Mouse (Mus musculus) heart, embryonic 11.5 days (tissue): ENCODE measurements at regions not wholly inside any gene's neighbourhood (a gene's known extent, or its start where the extent isn't known, plus 50 kb on each side); places are given as distances from the start of the nearest gene placed in this dataset.

Experiments used
- ATAC-seq: fragments of 200-750 bp; cut with Nextera tagmentation; replicated peaks from 2 replicates; pipeline ENCODE4 v1.8.0; 2017; ENCODE audit warnings: moderate library complexity; ENCODE audit not compliant: insufficient number of reproducible peaks, low FRiP score, low TSS enrichment
- H3K27ac ChIP-seq: fragments of 300-500 bp; sonication (generic); 2 replicates; pipeline ENCODE4 v1.5.1; 2014; ENCODE audit warnings: mild to moderate bottlenecking, low read depth, low read length
- H3K27me3 ChIP-seq: fragments of 300-500 bp; sonication (generic); 2 replicates; pipeline ENCODE4 v1.6.1; 2014; ENCODE audit warnings: mild to moderate bottlenecking, low read length, mixed read lengths; ENCODE audit not compliant: control insufficient read depth, insufficient read depth
- H3K36me3 ChIP-seq: fragments of 300-500 bp; sonication (generic); 2 replicates; pipeline ENCODE4 v1.6.1; 2014; ENCODE audit warnings: mild to moderate bottlenecking, low read length, moderate library complexity, mixed read lengths; ENCODE audit not compliant: control insufficient read depth, insufficient read depth
- H3K4me1 ChIP-seq: fragments of 300-500 bp; sonication (generic); 2 replicates; pipeline ENCODE4 v1.6.1; 2014; ENCODE audit warnings: low read length; ENCODE audit not compliant: control insufficient read depth, insufficient read depth
- H3K4me2 ChIP-seq: fragments of 300-500 bp; sonication (generic); 2 replicates; pipeline ENCODE4 v1.6.1; 2014; ENCODE audit warnings: mild to moderate bottlenecking, moderate library complexity
- H3K4me3 ChIP-seq: fragments of 300-500 bp; sonication (generic); 2 replicates; pipeline ENCODE4 v1.5.1; 2014; ENCODE audit warnings: low read depth, low read length
- H3K9ac ChIP-seq: fragments of 300-500 bp; sonication (generic); 2 replicates; pipeline ENCODE4 v1.6.1; 2014; ENCODE audit warnings: mild to moderate bottlenecking, low read depth, low read length, moderate library complexity
- H3K9me3 ChIP-seq: fragments of 300-500 bp; sonication (generic); replicated peaks from 2 replicates; pipeline ENCODE4 v1.6.1; 2016; ENCODE audit warnings: low read length; ENCODE audit not compliant: control insufficient read depth
- WGBS: fragments of 180-500 bp; shearing (Covaris S2); extraction: QIAGEN DNeasy Blood & Tissue Kit; methylation state at CpG from one replicate; pipeline ENCODE4 v1.1.7; 2014; ENCODE audit not compliant: insufficient replicate concordance; 5-methylcytosine and 5-hydroxymethylcytosine counted together

GRCm38 (mm10) chrX:12886160-12887048 lies 124.5 kb upstream of the Med14 start:
- Histone ChIP-seq H3K36me3 (no peaks in the 10 kb centered on the region), H3K4me1 (no peaks in the 10 kb centered on the region), H3K9me3 (no peaks in the 10 kb centered on the region), H3K4me3 (peak overlapping the region; percentile 22), H3K9ac (no peak overlapping the region), H3K27me3 (no peaks in the 10 kb centered on the region), H3K27ac (no peak overlapping the region), H3K4me2 (peak overlapping the region; percentile 55)
- 27% methylated on average over 18 of the region's 18 CpGs for WGBS
- no peak for ATAC-seq

DNA sequence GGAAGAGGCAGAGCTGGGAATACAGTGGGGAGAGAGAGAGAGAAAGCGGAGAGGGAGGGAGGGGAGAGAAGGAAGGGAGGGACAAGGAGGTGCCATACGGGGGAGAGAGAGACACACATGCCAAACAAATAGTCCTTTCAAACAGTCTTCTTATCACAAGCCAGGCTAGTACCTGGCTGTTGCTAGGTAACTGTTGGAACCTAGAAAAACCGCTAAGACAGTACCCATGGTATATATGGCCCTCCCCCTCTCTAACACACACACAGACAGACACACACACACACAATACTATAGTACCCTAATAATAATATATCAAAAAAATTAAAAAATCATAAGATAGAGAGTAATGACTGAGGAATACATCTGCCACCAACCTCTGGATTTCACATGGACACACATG lies 117.4 kb upstream of the Med14 start:
- Histone ChIP-seq H3K27ac (no peak overlapping the region), H3K9me3 (no peaks in the 10 kb centered on the region), H3K27me3 (no peaks in the 10 kb centered on the region), H3K4me1 (no peaks in the 10 kb centered on the region), H3K36me3 (no peaks in the 10 kb centered on the region), H3K4me3 (no peak overlapping the region), H3K9ac (no peak overlapping the region), H3K4me2 (no peak overlapping the region)
- no peak for ATAC-seq
- 56% methylated on average over 3 of the region's 3 CpGs for WGBS

GRCm38 (mm10) chrX:12877506-12877905 lies 115.6 kb upstream of the Med14 start:
- H3K27ac ChIP-seq: no peak overlapping the region
- no peak overlapping the region for H3K4me3 ChIP-seq
- ATAC-seq: no peak
- no peaks in the 10 kb centered on the region for H3K4me1 ChIP-seq
- no peaks in the 10 kb centered on the region for H3K27me3 ChIP-seq
- H3K36me3 ChIP-seq: no peaks in the 10 kb centered on the region
- no peak overlapping the region for H3K4me2 ChIP-seq
- no peaks in the 10 kb centered on the region for H3K9me3 ChIP-seq
- no peak overlapping the region for H3K9ac ChIP-seq
- WGBS: 42% methylated on average over 4 of the region's 4 CpGs

GRCm38 (mm10) chrX:12873698-12874144 lies 111.8 kb upstream of the Med14 start:
- Histone ChIP-seq H3K27ac (no peak overlapping the region), H3K9me3 (no peaks in the 10 kb centered on the region), H3K36me3 (no peaks in the 10 kb centered on the region), H3K9ac (0 out of 2 replicates have a peak overlapping the region, but pooled peaks have one; percentile 49), H3K27me3 (no peaks in the 10 kb centered on the region), H3K4me2 (peak overlapping the region; percentile 56), H3K4me1 (no peaks in the 10 kb centered on the region), H3K4me3 (peak overlapping the region; percentile 32)
- ATAC-seq: peak; percentile 57; the same call in 1 of the 2 replicates
- WGBS: 40% methylated on average over 22 of the region's 22 CpGs

- Histone ChIP-seq H3K4me2 (peak overlapping the region; percentile 56), H3K9ac (no peak overlapping the region), H3K36me3 (no peaks in the 10 kb centered on the region), H3K4me1 (no peaks in the 10 kb centered on the region), H3K9me3 (no peaks in the 10 kb centered on the region), H3K27me3 (no peaks in the 10 kb centered on the region), H3K4me3 (no peak overlapping the region; the same call in 1 of the 2 replicates), H3K27ac (no peak overlapping the region)
- ATAC-seq: no peak
- 42% methylated on average over 6 of the region's 6 CpGs for WGBS
These were observed 111.4 kb upstream of the Med14 start for GRCm38 (mm10) chrX:12873230-12873629.

DNA sequence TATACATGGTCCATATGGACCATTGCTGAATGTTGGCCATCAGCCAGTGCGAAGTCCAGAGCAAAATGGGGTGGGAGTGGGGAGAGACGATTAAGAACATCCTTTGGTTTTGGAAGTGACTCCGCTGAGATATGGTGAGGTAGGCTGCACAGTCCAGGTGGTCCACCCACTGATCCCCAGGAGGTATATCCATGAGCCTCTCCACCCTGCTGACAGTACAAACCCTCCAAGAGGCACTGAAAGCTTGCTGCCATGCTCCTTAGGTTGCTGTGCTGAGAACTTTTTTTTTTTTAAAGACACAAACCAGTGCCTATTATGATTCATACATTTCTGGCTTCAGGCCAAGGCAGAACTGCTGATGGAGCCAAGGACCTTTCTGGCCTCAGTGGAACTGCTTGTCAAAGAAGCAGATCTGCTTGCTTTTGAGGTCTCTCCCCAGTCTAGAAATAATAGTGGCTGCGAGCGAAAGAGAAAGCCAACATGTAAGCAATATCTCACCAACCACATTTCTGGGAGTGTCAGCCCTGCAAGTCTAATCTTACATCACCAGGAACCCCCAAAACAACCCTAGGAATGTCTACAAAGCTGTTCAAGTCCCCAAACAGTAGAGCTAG lies 105.1 kb upstream of the Med14 start:
- no peak overlapping the region for H3K27ac ChIP-seq
- H3K4me3 ChIP-seq: no peak overlapping the region
- no peaks in the 10 kb centered on the region for H3K27me3 ChIP-seq
- H3K9me3 ChIP-seq: no peaks in the 10 kb centered on the region
- H3K4me1 ChIP-seq: no peaks in the 10 kb centered on the region
- no peak for ATAC-seq
- no peak overlapping the region for H3K9ac ChIP-seq
- no peak overlapping the region for H3K4me2 ChIP-seq
- WGBS: 84% methylated on average over 5 of the region's 5 CpGs
- no peaks in the 10 kb centered on the region for H3K36me3 ChIP-seq

- no peak overlapping the region for H3K4me2 ChIP-seq
- H3K27ac ChIP-seq: no peak overlapping the region
- no peaks in the 10 kb centered on the region for H3K9me3 ChIP-seq
- H3K4me3 ChIP-seq: no peak overlapping the region
- no peaks in the 10 kb centered on the region for H3K36me3 ChIP-seq
- no peak overlapping the region for H3K9ac ChIP-seq
- 80% methylated on average over 3 of the region's 3 CpGs for WGBS
- no peaks in the 10 kb centered on the region for H3K27me3 ChIP-seq
- no peaks in the 10 kb centered on the region for H3K4me1 ChIP-seq
- no peak for ATAC-seq
These were observed 104.3 kb upstream of the Med14 start for GRCm38 (mm10) chrX:12866176-12866575.

DNA sequence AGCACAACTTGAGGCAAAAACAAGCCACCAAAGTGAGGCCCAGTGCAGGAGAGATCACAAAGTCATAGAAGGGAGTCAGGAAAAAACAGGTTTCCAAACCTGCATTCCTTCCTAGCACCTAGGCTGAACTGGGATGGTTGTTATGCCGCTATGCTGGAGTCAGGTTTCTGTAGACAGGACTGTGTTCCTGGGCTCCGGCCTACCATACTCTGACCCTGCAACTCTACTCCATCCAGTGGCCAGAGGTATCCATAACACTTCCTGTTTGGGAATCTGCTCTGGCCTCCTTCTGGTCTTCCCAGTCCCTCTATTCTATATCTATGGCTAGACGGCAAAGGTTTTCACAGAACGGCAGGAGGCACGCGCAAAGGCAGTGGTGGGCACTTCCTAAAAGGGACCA lies 98.3 kb upstream of the Med14 start:
- 56% methylated on average over 6 of the region's 6 CpGs for WGBS
- H3K9ac ChIP-seq: no peak overlapping the region
- H3K4me1 ChIP-seq: 0 out of 2 replicates have a peak, but pooled peaks cover 3% of the 10 kb centered on the region
- H3K4me2 ChIP-seq: no peak overlapping the region
- ATAC-seq: no peak
- H3K4me3 ChIP-seq: no peak overlapping the region
- H3K9me3 ChIP-seq: no peaks in the 10 kb centered on the region
- H3K36me3 ChIP-seq: no peaks in the 10 kb centered on the region
- 0 out of 2 replicates have a peak, but pooled peaks cover 2% of the 10 kb centered on the region for H3K27me3 ChIP-seq
- peak overlapping the region; percentile 22; the same call in 1 of the 2 replicates for H3K27ac ChIP-seq
